Mouse (Mus musculus) kidney, adult 2 months (tissue): ENCODE data around the gene Prpf4. TPM values are rescaled to one million over a fixed set of nuclear protein-coding genes. Genes with fewer than 3 reads are reported as not detected.
A peak's percentile ranks its signal among the peaks of the same experiment; 100 is the strongest.

Experiments used
- DNase-seq: peaks from one replicate; pipeline ENCODE4 v3.0.0; 2021
- H3K27ac ChIP-seq: fragments of 200-500 bp; 2 replicates; pipeline ENCODE4 v1.5.1; 2012; ENCODE audit warnings: low read depth, low read length, control low read depth, inconsistent platforms; ENCODE audit not compliant: insufficient read depth
- H3K27me3 ChIP-seq: fragments of 200-500 bp; replicated peaks from 2 replicates; pipeline ENCODE4 v1.6.1; 2012; ENCODE audit warnings: mild to moderate bottlenecking, moderate library complexity, low read length, inconsistent platforms; ENCODE audit not compliant: control insufficient read depth, insufficient read depth
- H3K36me3 ChIP-seq: fragments of 200-500 bp; 2 replicates; pipeline ENCODE4 v1.6.1; 2012; ENCODE audit warnings: mild to moderate bottlenecking, moderate library complexity, low read length, inconsistent platforms; ENCODE audit not compliant: control insufficient read depth, insufficient read depth
- H3K4me1 ChIP-seq: fragments of 200-500 bp; 2 replicates; pipeline ENCODE4 v1.6.1; 2011; ENCODE audit warnings: low read length; ENCODE audit not compliant: control insufficient read depth, insufficient read depth
- H3K4me3 ChIP-seq: fragments of 200-500 bp; 2 replicates; pipeline ENCODE4 v1.5.1; 2011; ENCODE audit warnings: mild to moderate bottlenecking, low read depth, low read length, control low read depth; ENCODE audit not compliant: insufficient read depth
- CTCF ChIP-seq: fragments of 200-500 bp; conservative IDR thresholded peaks from 2 replicates; pipeline ENCODE4 v1.5.1; 2011; ENCODE audit warnings: low read depth, mild to moderate bottlenecking, control low read depth, low read length, moderate library complexity, mixed read lengths; ENCODE audit not compliant: insufficient read depth, insufficient read length
- POLR2A ChIP-seq: fragments of 200-500 bp; IDR thresholded peaks from one replicate; pipeline ENCODE4 v1.6.1; 2011; ENCODE audit warnings: low read depth, low read length, control low read depth
- WGBS: fragments of 180-500 bp; shearing (Covaris S2); methylation state at CpG from one replicate; pipeline ENCODE4 v1.1.7; 2018; 5-methylcytosine and 5-hydroxymethylcytosine counted together
- polyA plus RNA-seq: library from polyadenylated mRNA; depleted of rRNA; stranded (reverse); fragments of >200 nt; gene quantifications from 2 replicates; pipeline ENCODE4 v1.2.3, GENCODE M21; 2012

The Prpf4 gene
- polyA plus RNA-seq, 1 experiment: 10.4 TPM

- H3K4me3 ChIP-seq: no peak overlapping the region
- WGBS: 73% methylated on average over 3 of the region's 3 CpGs
- DNase-seq: no peak
- no peaks in the 10 kb centered on the region for H3K27me3 ChIP-seq
- TF ChIP-seq POLR2A (no peak), CTCF (no peak)
- H3K36me3 ChIP-seq: no peaks in the 10 kb centered on the region
- H3K27ac ChIP-seq: peak overlapping the region; percentile 81
- H3K4me1 ChIP-seq: peaks cover 32% of the 10 kb centered on the region
Observed at GRCm38 (mm10) chr4:62437256-62437778, 28.7 kb downstream of the Prpf4 start.

GRCm38 (mm10) chr4:62437871-62438270 is 29.3 kb downstream of the Prpf4 start:
- peak overlapping the region; percentile 81 for H3K27ac ChIP-seq

DNA sequence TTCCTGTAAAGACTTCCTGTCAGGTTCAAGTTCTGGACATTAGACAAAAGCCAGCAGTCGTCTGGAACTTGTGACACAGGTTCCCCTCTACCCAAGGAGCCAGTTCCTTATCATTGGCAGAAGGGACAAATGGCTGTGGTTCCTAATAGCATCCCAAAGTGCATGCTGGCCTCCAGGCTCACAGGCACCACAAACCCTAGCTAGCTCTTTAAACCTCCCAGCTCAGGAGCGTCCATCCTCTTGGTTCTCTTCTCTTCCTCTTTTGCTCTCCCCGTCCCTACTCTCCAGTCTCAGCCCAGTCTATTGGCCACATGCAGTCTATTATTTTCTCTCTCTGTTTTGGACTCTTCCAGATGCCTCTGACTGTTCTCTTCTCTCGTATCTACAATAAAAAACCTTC is 31.2 kb downstream of the Prpf4 start:
- DNase-seq: no peak
- peaks cover 30% of the 10 kb centered on the region for H3K4me1 ChIP-seq
- no peaks in the 10 kb centered on the region for H3K36me3 ChIP-seq
- H3K27ac ChIP-seq: peak overlapping the region; percentile 91
- no peaks in the 10 kb centered on the region for H3K27me3 ChIP-seq
- TF ChIP-seq CTCF (no peak), POLR2A (no peak)
- no peak overlapping the region for H3K4me3 ChIP-seq
- 63% methylated on average over 4 of the region's 4 CpGs for WGBS

More at GRCm38 (mm10) chr4:62437871-62438270, 29.3 kb downstream of the Prpf4 start:
- H3K36me3 ChIP-seq: no peaks in the 10 kb centered on the region
- H3K4me3 ChIP-seq: no peak overlapping the region
- 32% methylated on average over 7 of the region's 7 CpGs for WGBS
- H3K4me1 ChIP-seq: peaks cover 32% of the 10 kb centered on the region
- no peaks in the 10 kb centered on the region for H3K27me3 ChIP-seq
- TF ChIP-seq CTCF (no peak), POLR2A (no peak)
- DNase-seq: peak; percentile 92

DNA sequence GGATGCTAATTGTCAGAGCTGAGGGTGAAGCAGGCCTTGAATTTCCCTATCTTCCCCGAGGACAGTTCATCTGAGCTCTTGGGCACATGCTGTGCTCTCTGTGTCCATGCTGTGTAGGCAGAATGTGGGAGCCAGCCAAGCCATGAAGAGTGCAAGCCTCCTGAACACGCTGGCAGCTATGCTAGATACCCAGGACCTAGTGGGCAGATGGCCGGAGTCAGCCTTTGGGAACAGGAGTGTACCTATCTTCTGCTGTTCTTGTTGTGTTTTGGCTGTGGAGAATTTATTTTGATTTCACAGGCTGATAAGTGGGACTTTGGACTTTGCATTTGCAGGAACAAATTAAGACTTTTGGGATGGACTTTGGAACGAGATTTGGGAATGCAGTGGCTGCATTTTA is 31.9 kb downstream of the Prpf4 start:
- TF ChIP-seq POLR2A (no peak), CTCF (no peak)
- peak; percentile 90 for DNase-seq
- Histone ChIP-seq H3K4me3 (no peak overlapping the region), H3K27ac (peak overlapping the region; percentile 71; the same call in 1 of the 2 replicates), H3K27me3 (no peaks in the 10 kb centered on the region), H3K36me3 (no peaks in the 10 kb centered on the region), H3K4me1 (peaks cover 30% of the 10 kb centered on the region)
- WGBS: 47% methylated on average over 4 of the region's 4 CpGs

GRCm38 (mm10) chr4:62440986-62441385 is 32.4 kb downstream of the Prpf4 start:
- H3K36me3 ChIP-seq: no peaks in the 10 kb centered on the region
- H3K4me1 ChIP-seq: peaks cover 30% of the 10 kb centered on the region
- H3K4me3 ChIP-seq: no peak overlapping the region
- DNase-seq: no peak
- H3K27ac ChIP-seq: peak overlapping the region; percentile 71
- TF ChIP-seq POLR2A (no peak), CTCF (no peak)
- no peaks in the 10 kb centered on the region for H3K27me3 ChIP-seq
- WGBS: 42% methylated on average over 4 of the region's 4 CpGs

DNA sequence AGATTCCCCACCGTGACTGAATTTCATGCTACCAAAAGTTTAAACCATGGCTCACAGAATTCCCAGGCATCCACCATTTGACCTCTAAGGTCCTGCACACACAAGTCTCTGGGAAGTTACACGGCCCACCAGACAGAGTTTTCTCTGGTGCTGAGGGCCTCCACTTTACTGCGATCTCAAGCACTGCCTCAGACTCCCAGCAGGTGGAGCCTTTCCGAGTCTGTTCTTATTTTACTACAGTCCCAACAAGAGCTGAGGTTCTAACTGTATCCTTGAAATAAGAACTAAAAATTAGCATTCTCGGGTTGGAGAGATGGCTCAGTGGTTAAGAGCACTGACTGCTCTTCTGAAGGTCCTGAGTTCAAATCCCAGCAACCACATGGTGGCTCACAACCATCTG is 46.4 kb downstream of the Prpf4 start:
- H3K4me3 ChIP-seq: no peak overlapping the region
- TF ChIP-seq POLR2A (no peak), CTCF (peak; percentile 61)
- peaks cover 13% of the 10 kb centered on the region; the same call in 1 of the 2 replicates for H3K4me1 ChIP-seq
- H3K27ac ChIP-seq: no peak overlapping the region
- H3K27me3 ChIP-seq: no peaks in the 10 kb centered on the region
- DNase-seq: peak; percentile 58
- WGBS: 45% methylated on average over 5 of the region's 5 CpGs
- H3K36me3 ChIP-seq: no peaks in the 10 kb centered on the region

DNA sequence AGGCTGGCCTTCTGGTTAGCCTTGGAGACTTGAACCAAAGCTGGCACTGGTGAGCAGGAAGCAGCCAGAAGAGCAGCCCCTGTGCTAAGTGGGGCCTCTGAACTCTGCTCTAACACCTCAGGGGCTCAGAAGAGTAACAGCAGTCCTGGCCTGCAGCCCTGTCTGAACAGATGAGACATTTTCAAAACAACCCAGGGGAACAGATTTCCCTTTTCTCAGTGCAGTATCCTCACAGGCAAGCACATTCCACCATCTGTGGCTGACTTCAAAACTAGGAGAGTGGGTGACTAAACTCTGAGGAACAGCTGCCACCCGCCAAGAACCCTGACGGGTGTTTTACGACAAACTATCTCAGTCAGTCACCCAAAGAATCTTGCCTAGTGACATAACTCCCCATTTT is 50.5 kb downstream of the Prpf4 start:
- TF ChIP-seq POLR2A: no peak
- no peak for TF ChIP-seq CTCF
- H3K27ac ChIP-seq: no peak overlapping the region
- no peak overlapping the region for H3K4me3 ChIP-seq
- peaks cover 4% of the 10 kb centered on the region; the same call in 1 of the 2 replicates for H3K4me1 ChIP-seq
- no peak for DNase-seq
- WGBS: 71% methylated on average over 3 of the region's 3 CpGs
- H3K36me3 ChIP-seq: no peaks in the 10 kb centered on the region
- H3K27me3 ChIP-seq: no peaks in the 10 kb centered on the region

GRCm38 (mm10) chr4:62460348-62460747 is 51.8 kb downstream of the Prpf4 start:
- TF ChIP-seq POLR2A: no peak
- no peak for TF ChIP-seq CTCF
- DNase-seq: no peak
- H3K4me1 ChIP-seq: peaks cover 4% of the 10 kb centered on the region; the same call in 1 of the 2 replicates
- no peaks in the 10 kb centered on the region for H3K27me3 ChIP-seq
- no peaks in the 10 kb centered on the region for H3K36me3 ChIP-seq
- H3K4me3 ChIP-seq: no peak overlapping the region
- no peak overlapping the region for H3K27ac ChIP-seq
- WGBS: 93% methylated on average over 8 of the region's 8 CpGs
